Mouse (Mus musculus): ENCODE measurements around the gene Sort1.

GRCm38 (mm10) chr3:108357051-108357450, 73.2 kb downstream of the Sort1 start:
- TF ChIP-seq CTCF (IDR thresholded peaks at IDR 0.05; ENCODE audit: extremely low read depth, insufficient read depth, low read length) (no peak), POLR2A (IDR thresholded peaks at IDR 0.05; ENCODE audit: extremely low read depth, insufficient read depth, low read length) (no peak)

Measured in cortical plate, adult 2 months (tissue).